Mouse (Mus musculus): ENCODE results near the gene Tbc1d4. TPM values are rescaled to one million over a fixed set of nuclear protein-coding genes. Genes with fewer than 3 reads are reported as not detected.
"Not testable (repeated sequence)": the region's sequence is repeated elsewhere in the genome, so short reads cannot be mapped to it uniquely, and the experiment has no call there.

The Tbc1d4 gene
- polyA plus RNA-seq, 1 experiment = 5.6 TPM

- WGBS = 95% methylated on average over 9 of the region's 9 CpGs
- DNase-seq (ENCODE audit: low read depth in 1 of 2, low spot score in 2 of 2) = no peak
- H3K36me3 ChIP-seq (ENCODE audit: control insufficient read depth, insufficient read depth, low read length) = no peaks in the 10 kb centered on the region
- H3K4me3 ChIP-seq (ENCODE audit: extremely low read depth, insufficient read depth, insufficient read length) = no peak overlapping the region
- H3K27me3 ChIP-seq (ENCODE audit: control insufficient read depth, insufficient read depth, low read length) = no peaks in the 10 kb centered on the region
- no peak overlapping the region for H3K27ac ChIP-seq (ENCODE audit: insufficient read depth, low read length)
- H3K4me1 ChIP-seq (ENCODE audit: control insufficient read depth, insufficient read depth, insufficient read length) = no peaks in the 10 kb centered on the region
- TF ChIP-seq CTCF (IDR thresholded peaks at IDR 0.05; ENCODE audit: extremely low read depth, insufficient read depth, insufficient read length, insufficient replicate concordance) (no peak), POLR2A (IDR thresholded peaks at IDR 0.05; ENCODE audit: low read depth, low read length) (no peak)
Observed at GRCm38 (mm10) chr14:101596691-101597090, 12.3 kb downstream of the Tbc1d4 start.

- Histone ChIP-seq H3K27ac (ENCODE audit: insufficient read depth, low read length) (no peak overlapping the region), H3K4me1 (ENCODE audit: control insufficient read depth, insufficient read depth, insufficient read length) (no peaks in the 10 kb centered on the region), H3K36me3 (ENCODE audit: control insufficient read depth, insufficient read depth, low read length) (no peaks in the 10 kb centered on the region), H3K27me3 (ENCODE audit: control insufficient read depth, insufficient read depth, low read length) (no peaks in the 10 kb centered on the region), H3K4me3 (ENCODE audit: extremely low read depth, insufficient read depth, insufficient read length) (no peak overlapping the region)
- 91% methylated on average over 13 of the region's 13 CpGs for WGBS
- TF ChIP-seq POLR2A (IDR thresholded peaks at IDR 0.05; ENCODE audit: low read depth, low read length) (no peak), CTCF (IDR thresholded peaks at IDR 0.05; ENCODE audit: extremely low read depth, insufficient read depth, insufficient read length, insufficient replicate concordance) (no peak)
- DNase-seq (ENCODE audit: low read depth in 1 of 2, low spot score in 2 of 2) = no peak
Observed at GRCm38 (mm10) chr14:101595301-101596080, 13.5 kb downstream of the Tbc1d4 start.

- no peak overlapping the region for H3K27ac ChIP-seq (ENCODE audit: insufficient read depth, low read length)
- H3K4me3 ChIP-seq (ENCODE audit: extremely low read depth, insufficient read depth, insufficient read length) = no peak overlapping the region
- H3K4me1 ChIP-seq (ENCODE audit: control insufficient read depth, insufficient read depth, insufficient read length) = no peaks in the 10 kb centered on the region
- DNase-seq (ENCODE audit: low read depth in 1 of 2, low spot score in 2 of 2) = no peak
- no peak for TF ChIP-seq POLR2A (IDR thresholded peaks at IDR 0.05; ENCODE audit: low read depth, low read length)
- no peak for TF ChIP-seq CTCF (IDR thresholded peaks at IDR 0.05; ENCODE audit: extremely low read depth, insufficient read depth, insufficient read length, insufficient replicate concordance)
- no peaks in the 10 kb centered on the region for H3K27me3 ChIP-seq (ENCODE audit: control insufficient read depth, insufficient read depth, low read length)
- WGBS = 83% methylated on average over 5 of the region's 5 CpGs
- no peaks in the 10 kb centered on the region for H3K36me3 ChIP-seq (ENCODE audit: control insufficient read depth, insufficient read depth, low read length)
Observed at GRCm38 (mm10) chr14:101594001-101594400, 15.0 kb downstream of the Tbc1d4 start.

GRCm38 (mm10) chr14:101593340-101593739 is 15.7 kb downstream of the Tbc1d4 start:
- no peak for TF ChIP-seq POLR2A (IDR thresholded peaks at IDR 0.05; ENCODE audit: low read depth, low read length)
- no peak for TF ChIP-seq CTCF (IDR thresholded peaks at IDR 0.05; ENCODE audit: extremely low read depth, insufficient read depth, insufficient read length, insufficient replicate concordance)
- Histone ChIP-seq H3K27me3 (ENCODE audit: control insufficient read depth, insufficient read depth, low read length) (no peaks in the 10 kb centered on the region), H3K27ac (ENCODE audit: insufficient read depth, low read length) (no peak overlapping the region), H3K36me3 (ENCODE audit: control insufficient read depth, insufficient read depth, low read length) (no peaks in the 10 kb centered on the region), H3K4me1 (ENCODE audit: control insufficient read depth, insufficient read depth, insufficient read length) (no peaks in the 10 kb centered on the region), H3K4me3 (ENCODE audit: extremely low read depth, insufficient read depth, insufficient read length) (no peak overlapping the region)
- WGBS = 93% methylated on average over 7 of the region's 7 CpGs
- no peak for DNase-seq (ENCODE audit: low read depth in 1 of 2, low spot score in 2 of 2)

GRCm38 (mm10) chr14:101591101-101591500 is 17.9 kb downstream of the Tbc1d4 start:
- no peak overlapping the region for H3K27ac ChIP-seq (ENCODE audit: insufficient read depth, low read length)
- WGBS = 95% methylated on average over 5 of the region's 5 CpGs
- no peak for DNase-seq (ENCODE audit: low read depth in 1 of 2, low spot score in 2 of 2)
- TF ChIP-seq POLR2A (IDR thresholded peaks at IDR 0.05; ENCODE audit: low read depth, low read length) (no peak), CTCF (IDR thresholded peaks at IDR 0.05; ENCODE audit: extremely low read depth, insufficient read depth, insufficient read length, insufficient replicate concordance) (no peak)
- H3K4me3 ChIP-seq (ENCODE audit: extremely low read depth, insufficient read depth, insufficient read length) = no peak overlapping the region
- H3K4me1 ChIP-seq (ENCODE audit: control insufficient read depth, insufficient read depth, insufficient read length) = no peaks in the 10 kb centered on the region
- no peaks in the 10 kb centered on the region for H3K36me3 ChIP-seq (ENCODE audit: control insufficient read depth, insufficient read depth, low read length)
- no peaks in the 10 kb centered on the region for H3K27me3 ChIP-seq (ENCODE audit: control insufficient read depth, insufficient read depth, low read length)

GRCm38 (mm10) chr14:101588209-101588991 is 20.6 kb downstream of the Tbc1d4 start:
- not testable (repeated sequence) for H3K27me3 ChIP-seq (ENCODE audit: control insufficient read depth, insufficient read depth, low read length); H3K4me1 ChIP-seq (ENCODE audit: control insufficient read depth, insufficient read depth, insufficient read length); H3K36me3 ChIP-seq (ENCODE audit: control insufficient read depth, insufficient read depth, low read length); H3K4me3 ChIP-seq (ENCODE audit: extremely low read depth, insufficient read depth, insufficient read length); H3K27ac ChIP-seq (ENCODE audit: insufficient read depth, low read length); DNase-seq (ENCODE audit: low read depth in 1 of 2, low spot score in 2 of 2)
- 63% methylated on average over 3 of the region's 4 CpGs for WGBS

GRCm38 (mm10) chr14:101587366-101588040 is 21.5 kb downstream of the Tbc1d4 start:
- 46% methylated on average over 4 of the region's 6 CpGs for WGBS
- H3K27me3 ChIP-seq (ENCODE audit: control insufficient read depth, insufficient read depth, low read length); H3K4me3 ChIP-seq (ENCODE audit: extremely low read depth, insufficient read depth, insufficient read length); H3K36me3 ChIP-seq (ENCODE audit: control insufficient read depth, insufficient read depth, low read length); H3K27ac ChIP-seq (ENCODE audit: insufficient read depth, low read length); DNase-seq (ENCODE audit: low read depth in 1 of 2, low spot score in 2 of 2); H3K4me1 ChIP-seq (ENCODE audit: control insufficient read depth, insufficient read depth, insufficient read length): not testable (repeated sequence)

Measured in spleen, adult 2 months (tissue).